Mouse (Mus musculus) kidney, adult 9 months (tissue): ENCODE data around the gene Pfdn5.
"Not testable (repeated sequence)": the region's sequence is repeated elsewhere in the genome, so short reads cannot be mapped to it uniquely, and the experiment has no call there.

ENCODE experiments used
- DNase-seq: peaks from one replicate; pipeline ENCODE4 v3.0.0; 2022

Pfdn5 gene

GRCm38 (mm10) chr15:102335925-102336324, 10.0 kb downstream of the Pfdn5 start:
- DNase-seq = not testable (repeated sequence)

- DNase-seq = peak; percentile 70
Measured at GRCm38 (mm10) chr15:102336946-102337345, 11.0 kb downstream of the Pfdn5 start.

- no peak for DNase-seq
Measured at GRCm38 (mm10) chr15:102339612-102340011, 13.7 kb downstream of the Pfdn5 start.

GRCm38 (mm10) chr15:102341580-102341979, 15.7 kb downstream of the Pfdn5 start:
- DNase-seq = peak; percentile 73

GRCm38 (mm10) chr15:102344490-102344889, 18.6 kb downstream of the Pfdn5 start:
- DNase-seq = no peak

- no peak for DNase-seq
Measured at GRCm38 (mm10) chr15:102346444-102346843, 20.5 kb downstream of the Pfdn5 start.

- peak; percentile 96 for DNase-seq
Measured at GRCm38 (mm10) chr15:102350138-102350941, 24.4 kb downstream of the Pfdn5 start, which contains the start of gene Aaas. TSS of gene Aaas (minus strand) at chr15:102350771.

- DNase-seq = no peak
Measured at GRCm38 (mm10) chr15:102350942-102351291, 25.0 kb downstream of the Pfdn5 start.

GRCm38 (mm10) chr15:102352177-102352576, 26.3 kb downstream of the Pfdn5 start:
- DNase-seq = no peak

- no peak for DNase-seq
Measured at GRCm38 (mm10) chr15:102353986-102354385, 28.1 kb downstream of the Pfdn5 start.

- peak; percentile 53 for DNase-seq
Measured at GRCm38 (mm10) chr15:102355134-102355870, 29.4 kb downstream of the Pfdn5 start.

- peak; percentile 73 for DNase-seq
Measured at GRCm38 (mm10) chr15:102355871-102356441, 30.0 kb downstream of the Pfdn5 start.

GRCm38 (mm10) chr15:102356501-102357325, 30.8 kb downstream of the Pfdn5 start:
- DNase-seq = no peak

- DNase-seq = no peak
Measured at GRCm38 (mm10) chr15:102358126-102358525, 32.2 kb downstream of the Pfdn5 start.

GRCm38 (mm10) chr15:102358834-102359233, 32.9 kb downstream of the Pfdn5 start:
- DNase-seq = no peak

GRCm38 (mm10) chr15:102362648-102363047, 36.7 kb downstream of the Pfdn5 start:
- no peak for DNase-seq

- no peak for DNase-seq
Measured at GRCm38 (mm10) chr15:102364678-102365077, 38.8 kb downstream of the Pfdn5 start.

- DNase-seq = no peak
Measured at GRCm38 (mm10) chr15:102366238-102366637, 40.3 kb downstream of the Pfdn5 start.

- no peak for DNase-seq
Measured at GRCm38 (mm10) chr15:102366733-102367344, 40.9 kb downstream of the Pfdn5 start, which contains the start of gene Sp7. TSS of gene Sp7 (minus strand) at chr15:102367182.

- DNase-seq = no peak
Measured at GRCm38 (mm10) chr15:102369972-102370371, 44.1 kb downstream of the Pfdn5 start.

- DNase-seq = no peak
Measured at GRCm38 (mm10) chr15:102370727-102371126, 44.8 kb downstream of the Pfdn5 start.

GRCm38 (mm10) chr15:102376453-102377162, 50.7 kb downstream of the Pfdn5 start:
- no peak for DNase-seq
